Comparison of ENCODE assay signal across 1 mouse cellular context in the genomic region with DNA sequence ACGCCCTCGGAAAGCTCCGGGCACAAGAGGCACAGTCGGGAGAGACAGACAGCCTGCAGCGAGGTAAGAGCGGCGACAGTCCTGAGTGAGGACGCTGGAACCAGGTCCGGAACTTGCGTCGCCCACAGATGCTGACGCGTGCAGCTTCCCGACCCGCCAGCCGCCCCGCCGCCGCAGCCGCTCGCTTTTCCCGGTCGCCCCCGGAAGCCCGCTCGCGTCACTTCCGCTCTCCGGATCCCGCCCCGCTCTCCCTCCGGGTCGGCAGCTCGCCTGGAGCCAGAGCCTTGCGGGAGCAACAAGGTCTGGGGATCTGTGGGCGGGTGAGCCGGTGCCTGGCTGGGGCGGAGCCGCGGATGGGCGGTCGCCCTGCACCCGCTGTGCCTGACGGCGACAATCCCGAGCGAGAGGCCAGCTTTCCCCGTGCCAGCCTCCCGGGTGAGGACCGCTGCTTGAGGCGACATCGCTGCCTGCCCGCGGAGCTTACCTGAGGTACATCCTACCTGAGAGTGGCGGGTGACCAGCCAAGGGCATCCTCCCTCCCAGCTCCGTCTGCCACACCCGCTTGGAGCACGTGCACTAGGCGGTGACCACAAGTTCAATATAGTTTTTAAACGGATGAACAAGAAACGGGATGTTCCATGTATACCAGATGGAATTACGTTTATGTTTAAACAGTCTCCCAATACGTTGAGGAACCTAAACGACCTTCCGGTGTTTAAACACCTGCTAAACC.
TF ChIP-seq lines count a peak whose summit lies in the region.

A gene (minus strand): TSS at position 210 of the 733 bp plus-strand sequence.

TF ChIP-seq in CH12.LX, 34 proteins besides CTCF, POLR2A, EP300 and RAD21 (continued from another document):
- TF ChIP-seq POLR2AphosphoS2 (IDR thresholded peaks at IDR 0.05; ENCODE audit: low read depth, low read length) (peak; percentile 85; the same call in 1 of the 2 replicates), USF2 (conservative IDR thresholded peaks at IDR 0.05; ENCODE audit: low read depth, low read length) (no peak), SIN3A (IDR thresholded peaks at IDR 0.05; ENCODE audit: low read length) (peak; percentile 34), PAX5 (IDR thresholded peaks at IDR 0.05; ENCODE audit: low read length) (no peak), ZC3H11A (IDR thresholded peaks at IDR 0.05; ENCODE audit: low read depth, low read length) (no peak), ZMIZ1 (IDR thresholded peaks at IDR 0.05; ENCODE audit: low read depth, low read length) (peak; percentile 92), JUND (conservative IDR thresholded peaks at IDR 0.05; ENCODE audit: low read depth, low read length) (no peak), IRF4 (IDR thresholded peaks at IDR 0.05; ENCODE audit: low read depth, low read length) (peak; percentile 57), ELF1 (IDR thresholded peaks at IDR 0.05; ENCODE audit: low read depth, low read length) (peak; percentile 79), USF1 (IDR thresholded peaks at IDR 0.05; ENCODE audit: low read depth, low read length) (no peak), ETS1 (conservative IDR thresholded peaks at IDR 0.05; ENCODE audit: low read depth, low read length) (no peak), CHD1 (IDR thresholded peaks at IDR 0.05; ENCODE audit: low read depth, low read length) (no peak), RCOR1 (conservative IDR thresholded peaks at IDR 0.05; ENCODE audit: low read depth, low read length) (no peak), CHD2 (IDR thresholded peaks at IDR 0.05; ENCODE audit: low read length) (no peak), TCF12 (IDR thresholded peaks at IDR 0.05; ENCODE audit: low read depth, low read length) (no peak; the same call in 1 of the 2 replicates), UBTF (IDR thresholded peaks at IDR 0.05; ENCODE audit: low read depth, low read length) (0 out of 2 replicates have a peak, but pooled peaks have one; percentile 70), MXI1 (IDR thresholded peaks at IDR 0.05; ENCODE audit: low read depth, low read length) (peak; percentile 75; the same call in 1 of the 2 replicates)
